Mouse (Mus musculus) kidney, adult 18-20 months (tissue): ENCODE results near the gene Gm21897.
"Not testable (repeated sequence)": the region's sequence is repeated elsewhere in the genome, so short reads cannot be mapped to it uniquely, and the experiment has no call there.

Experiments used
- DNase-seq: peaks from one replicate; pipeline ENCODE4 v3.0.0; 2021

Gm21897 gene

DNA sequence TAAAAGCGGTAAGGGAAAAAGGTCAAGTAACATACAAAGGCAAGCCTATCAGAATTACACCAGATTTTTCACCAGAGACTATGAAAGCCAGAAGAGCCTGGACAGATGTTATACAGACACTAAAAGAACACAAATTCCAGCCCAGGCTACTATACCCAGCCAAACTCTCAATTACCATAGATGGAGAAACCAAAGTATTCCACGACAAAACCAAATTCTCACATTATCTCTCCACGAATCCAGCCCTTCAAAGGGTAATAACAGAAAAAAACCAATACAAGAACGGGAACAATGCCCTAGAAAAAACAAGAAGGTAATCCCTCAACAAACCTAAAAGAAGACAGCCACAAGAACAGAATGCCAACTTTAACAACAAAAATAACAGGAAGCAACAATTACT, at the start of gene Gm21897:
TSS of gene Gm21897 (plus strand) at position 301 of the 400 bp plus-strand sequence.
- DNase-seq, result not testable (repeated sequence)

DNA sequence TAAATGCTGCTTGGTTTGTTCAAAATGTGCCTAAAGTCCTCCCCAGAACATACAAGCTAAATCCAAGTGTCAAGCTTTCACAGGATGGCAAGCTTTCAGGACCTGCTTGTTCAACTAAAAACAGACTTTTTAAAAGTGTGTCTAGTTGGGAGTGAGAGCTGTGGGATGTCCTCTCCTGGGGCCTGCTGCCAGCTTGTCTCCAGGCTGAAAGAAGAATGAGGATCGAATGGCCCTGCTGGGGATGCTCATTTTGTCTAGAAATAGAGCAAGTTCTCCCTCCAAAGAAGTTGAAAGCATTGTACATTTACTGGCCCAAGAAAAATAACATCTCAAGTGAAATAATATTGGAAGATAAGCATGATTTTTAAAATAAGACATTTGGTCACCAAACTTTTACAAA, 45.0 kb upstream of the Gm21897 start:
- no peak for DNase-seq

DNA sequence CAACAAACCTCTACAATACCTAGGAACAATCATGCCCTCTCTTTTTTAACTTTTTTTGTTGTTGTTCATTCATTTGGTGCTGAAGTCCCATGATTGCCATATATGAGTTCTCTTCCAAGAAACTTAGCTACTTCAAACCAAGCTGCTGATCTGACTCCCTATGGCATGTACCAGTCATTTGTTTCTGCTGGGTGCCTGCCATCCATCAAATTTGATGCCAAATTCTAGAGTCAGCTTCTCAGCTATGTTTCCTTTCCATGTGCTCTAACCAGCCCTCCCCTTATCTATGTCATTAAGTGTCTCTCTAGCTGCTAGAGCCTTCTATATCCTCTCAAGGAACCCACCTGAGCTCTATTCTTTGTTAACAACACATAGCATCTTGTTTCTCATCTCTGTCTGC, 39.8 kb upstream of the Gm21897 start:
- DNase-seq, result no peak

DNA sequence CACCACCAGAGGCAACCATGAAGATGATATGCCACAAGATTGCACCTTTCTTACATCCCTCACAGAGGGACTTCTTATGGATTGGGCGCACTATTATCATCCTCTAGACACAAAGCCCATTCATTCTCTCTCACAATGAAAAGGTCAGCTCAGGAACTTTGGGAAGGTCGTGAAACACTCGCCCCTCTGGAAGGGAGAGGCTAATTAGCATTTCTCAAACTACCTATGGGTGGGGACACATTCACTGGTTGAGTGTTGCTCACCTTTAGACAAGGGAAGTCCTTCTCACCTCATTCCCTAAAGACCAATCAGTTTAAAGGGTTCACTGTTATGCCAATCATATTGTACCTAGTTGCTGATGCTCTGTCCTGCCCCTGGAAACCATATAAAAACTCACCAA, 24.2 kb upstream of the Gm21897 start:
- DNase-seq, result no peak

DNA sequence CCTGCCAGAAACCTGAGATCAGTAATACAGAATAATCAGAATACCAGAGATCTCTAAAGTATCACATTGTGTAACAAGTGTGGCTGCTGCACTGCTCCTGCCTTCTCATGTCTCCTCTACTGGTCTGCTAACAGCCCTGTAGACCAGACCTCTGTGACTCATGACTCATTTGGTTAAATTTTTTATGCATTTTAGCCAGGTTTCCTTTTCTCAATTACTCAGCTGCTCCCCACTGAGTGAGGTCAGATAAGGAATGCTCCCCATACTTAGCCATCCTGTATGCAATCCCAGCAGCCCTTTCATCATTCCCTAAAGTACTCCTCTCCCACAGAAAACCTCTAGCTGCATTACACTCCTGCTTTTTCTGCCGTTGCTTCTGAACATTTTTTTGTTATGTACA, 23.0 kb upstream of the Gm21897 start:
- no peak for DNase-seq

DNA sequence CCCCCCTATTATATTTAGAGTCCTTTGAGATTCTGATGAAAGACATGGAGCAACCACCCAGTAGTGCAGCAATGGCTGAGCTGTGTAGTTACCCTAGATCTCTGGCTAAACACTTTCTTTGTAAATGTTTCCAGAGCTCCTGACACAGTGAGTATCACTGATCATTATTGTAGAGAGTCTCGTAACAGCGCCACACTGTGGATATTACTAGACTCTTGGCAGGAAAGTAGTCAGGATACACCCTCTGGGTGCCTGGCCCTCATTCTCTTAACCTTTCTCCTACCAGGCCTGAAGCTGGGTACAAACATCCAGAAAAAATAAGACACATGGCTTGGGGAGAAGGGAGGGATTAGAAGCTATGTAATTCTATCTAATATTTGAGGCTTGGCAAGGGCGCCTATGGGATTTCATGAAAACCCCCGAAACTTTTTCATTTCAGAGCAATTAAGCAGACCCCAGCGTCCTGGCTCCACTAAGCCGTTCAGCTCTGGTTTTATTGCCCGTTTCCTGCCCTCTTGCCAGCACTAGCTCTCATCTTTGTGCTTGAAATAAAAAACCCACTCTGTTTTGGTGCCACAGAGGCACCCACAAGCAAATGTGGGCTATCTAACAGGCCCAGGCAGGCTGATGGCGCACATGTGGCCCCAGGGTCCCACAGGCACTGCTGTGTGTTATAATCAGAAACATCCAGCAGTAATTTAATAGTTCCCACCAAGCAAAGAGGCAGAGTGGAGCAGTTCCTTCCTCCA, 22.2 kb upstream of the Gm21897 start:
- peak; percentile 5 for DNase-seq

DNA sequence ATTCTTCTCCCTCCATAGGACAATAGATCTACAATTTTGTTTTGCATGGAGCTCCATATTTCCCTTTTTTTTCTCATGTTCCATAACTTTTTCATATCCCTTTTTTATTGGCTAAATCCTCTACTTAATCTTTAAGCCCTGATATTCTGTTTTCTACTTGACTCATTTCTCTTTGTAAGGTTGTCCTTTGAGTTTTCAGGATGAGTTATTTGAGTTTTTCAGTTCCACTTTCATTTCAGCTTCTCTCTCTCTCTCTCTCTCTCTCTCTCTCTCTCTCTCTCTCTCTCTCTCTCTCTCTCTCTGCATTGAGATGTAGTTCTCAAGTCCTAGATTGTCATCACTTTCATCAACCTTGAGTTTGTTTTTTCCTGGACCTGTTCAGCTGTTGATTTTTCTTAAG, 17.3 kb downstream of the Gm21897 start:
- DNase-seq, result no peak

DNA sequence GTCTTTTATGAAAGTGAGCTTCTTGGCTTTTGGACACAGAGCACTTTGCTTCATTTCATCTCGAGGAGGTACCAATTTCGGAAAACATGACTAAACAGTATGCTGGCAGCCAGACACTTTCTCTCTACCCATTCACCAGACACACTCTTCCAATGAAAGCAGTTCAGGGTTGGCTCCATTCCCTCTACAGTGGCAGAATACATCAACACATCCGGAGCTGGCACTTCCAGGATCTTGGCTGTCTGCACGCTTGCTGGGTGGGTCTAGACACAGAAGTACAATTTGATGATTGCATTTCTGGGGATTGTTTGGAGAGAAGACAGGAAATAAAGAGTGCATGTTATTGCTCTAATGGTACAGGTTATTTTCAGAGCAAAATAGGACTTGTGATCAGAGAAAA, 21.8 kb downstream of the Gm21897 start:
- DNase-seq, result no peak

DNA sequence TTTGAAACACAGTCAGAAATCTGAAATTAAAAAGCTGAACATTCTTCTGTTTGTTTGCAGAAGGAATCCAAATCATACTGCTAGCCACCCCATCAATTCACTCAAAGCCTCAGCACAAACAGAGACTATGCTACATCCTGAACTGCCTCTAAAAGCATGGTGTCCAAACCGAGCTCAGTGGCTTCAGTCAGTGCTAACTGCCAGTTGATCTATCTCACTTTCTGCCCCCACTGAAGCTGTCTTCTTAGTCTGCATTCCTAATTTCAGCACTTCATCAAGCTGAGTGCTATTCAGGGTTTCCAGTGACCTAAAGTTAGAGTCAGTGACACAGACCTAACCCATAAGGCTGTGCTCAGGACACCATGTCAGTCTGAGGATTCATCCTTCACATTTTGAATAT, 28.8 kb downstream of the Gm21897 start:
- DNase-seq, result no peak

DNA sequence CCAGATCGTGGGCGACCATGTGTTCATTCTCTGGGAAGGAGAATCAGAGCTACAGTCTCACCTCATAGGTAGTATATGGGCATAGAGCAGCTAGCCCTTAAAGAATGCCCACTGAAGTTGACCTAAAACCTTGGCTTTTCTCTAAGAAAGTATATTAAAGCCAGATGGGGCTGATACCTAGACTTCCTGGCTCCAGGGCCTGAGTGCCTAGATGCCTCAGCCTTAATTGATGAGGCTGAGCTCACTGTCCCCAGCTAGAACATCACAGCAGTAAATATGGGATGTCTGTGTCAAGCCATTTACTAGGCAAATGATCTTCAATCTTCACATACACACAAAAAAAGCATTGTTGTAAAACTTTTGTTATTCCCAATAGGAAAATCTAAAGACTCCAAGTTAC, 32.1 kb downstream of the Gm21897 start:
- DNase-seq, result no peak

DNA sequence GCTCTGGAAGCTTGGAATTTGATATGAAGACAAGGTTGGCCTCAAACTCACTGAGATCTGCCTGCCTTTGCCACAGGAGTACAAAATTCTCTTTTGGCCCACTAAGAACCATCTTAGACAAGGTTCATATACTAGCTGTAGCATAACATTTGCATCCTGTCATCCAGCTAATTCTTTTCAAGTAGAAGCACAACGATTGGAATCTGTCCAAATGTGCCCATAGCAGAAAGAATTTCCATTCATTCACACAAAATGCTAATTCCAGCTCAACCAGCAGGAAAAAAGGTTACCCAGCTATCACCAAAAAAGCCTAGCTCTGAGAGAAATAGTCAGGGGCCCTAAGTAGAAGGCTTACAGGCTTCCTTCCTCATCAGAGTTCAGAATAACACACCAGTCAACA, 34.0 kb downstream of the Gm21897 start:
- DNase-seq, result no peak

DNA sequence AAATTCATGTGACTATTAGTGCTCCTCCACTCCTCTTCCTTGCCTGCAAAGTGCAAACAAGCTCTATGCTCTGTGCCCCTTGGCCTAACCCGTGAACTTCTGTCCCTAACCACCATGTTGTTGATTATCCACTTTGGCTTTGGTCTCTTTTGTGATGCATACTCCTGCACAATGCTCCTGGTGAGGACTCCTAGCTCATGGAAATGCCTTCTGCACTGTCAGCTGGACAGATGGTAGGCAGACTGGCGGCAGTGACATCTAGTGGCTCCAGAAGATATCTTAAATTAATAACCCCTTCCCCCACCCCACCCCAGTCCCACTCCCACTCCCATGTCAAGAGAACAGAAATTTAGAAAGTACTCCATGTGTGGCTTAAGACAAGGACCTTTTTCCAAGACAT, 35.1 kb downstream of the Gm21897 start:
- no peak for DNase-seq

DNA sequence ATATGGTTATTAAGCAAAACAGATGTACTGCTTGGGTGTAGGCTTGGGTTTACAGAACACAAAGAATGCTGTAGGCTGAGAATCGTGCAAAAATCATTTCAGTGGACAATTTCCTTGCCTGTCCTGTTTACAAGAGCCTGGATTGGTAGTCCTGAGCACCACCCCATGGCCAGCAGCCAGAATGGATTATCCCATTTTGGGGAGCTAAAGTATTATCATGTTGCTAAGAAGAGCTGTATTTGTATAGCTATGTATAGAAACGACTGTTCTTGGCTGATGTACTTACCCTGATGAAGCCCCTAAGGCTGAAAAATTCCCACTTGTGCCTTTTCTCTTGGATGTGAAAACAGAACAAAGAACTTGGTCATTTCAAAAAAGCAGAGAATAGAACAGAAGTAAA, 37.6 kb downstream of the Gm21897 start:
- DNase-seq, result no peak

DNA sequence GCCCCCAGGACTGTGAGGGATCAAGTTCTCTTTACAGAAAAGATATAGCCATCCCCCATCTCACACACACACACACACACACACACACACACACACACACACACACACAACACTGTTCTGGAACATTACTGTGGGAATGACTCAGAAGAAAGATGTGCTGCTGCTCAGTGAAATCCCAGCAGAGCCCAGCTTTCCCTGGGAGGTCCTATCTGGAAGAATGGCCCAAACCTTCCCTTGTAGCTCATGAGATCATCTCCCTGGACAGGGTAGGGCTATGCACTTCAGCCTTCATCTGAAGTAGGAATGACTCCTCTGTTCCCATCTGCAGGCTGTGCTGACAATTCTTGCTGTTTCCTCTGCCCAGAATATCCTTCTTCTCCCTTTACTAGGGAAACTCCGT, 38.1 kb downstream of the Gm21897 start:
- no peak for DNase-seq

DNA sequence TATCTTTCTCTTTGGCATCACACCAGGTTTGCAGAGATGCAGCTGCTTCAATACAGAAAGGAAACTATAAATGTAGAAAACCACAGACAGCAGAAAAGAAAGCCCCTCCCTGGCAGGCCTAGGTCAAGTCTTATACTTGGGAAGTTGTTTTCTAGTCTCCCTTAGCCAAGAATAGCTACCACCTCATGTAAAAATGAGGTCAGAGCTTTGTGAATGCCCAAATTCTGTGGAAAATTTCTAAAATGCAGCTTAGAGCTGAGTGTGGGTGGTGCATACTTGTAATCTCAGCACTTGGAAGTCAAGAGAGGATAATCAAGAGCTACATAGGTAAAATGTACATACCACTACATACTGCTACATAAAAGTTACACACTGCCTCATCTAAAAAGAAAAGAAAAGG, 40.5 kb downstream of the Gm21897 start:
- DNase-seq, result no peak

DNA sequence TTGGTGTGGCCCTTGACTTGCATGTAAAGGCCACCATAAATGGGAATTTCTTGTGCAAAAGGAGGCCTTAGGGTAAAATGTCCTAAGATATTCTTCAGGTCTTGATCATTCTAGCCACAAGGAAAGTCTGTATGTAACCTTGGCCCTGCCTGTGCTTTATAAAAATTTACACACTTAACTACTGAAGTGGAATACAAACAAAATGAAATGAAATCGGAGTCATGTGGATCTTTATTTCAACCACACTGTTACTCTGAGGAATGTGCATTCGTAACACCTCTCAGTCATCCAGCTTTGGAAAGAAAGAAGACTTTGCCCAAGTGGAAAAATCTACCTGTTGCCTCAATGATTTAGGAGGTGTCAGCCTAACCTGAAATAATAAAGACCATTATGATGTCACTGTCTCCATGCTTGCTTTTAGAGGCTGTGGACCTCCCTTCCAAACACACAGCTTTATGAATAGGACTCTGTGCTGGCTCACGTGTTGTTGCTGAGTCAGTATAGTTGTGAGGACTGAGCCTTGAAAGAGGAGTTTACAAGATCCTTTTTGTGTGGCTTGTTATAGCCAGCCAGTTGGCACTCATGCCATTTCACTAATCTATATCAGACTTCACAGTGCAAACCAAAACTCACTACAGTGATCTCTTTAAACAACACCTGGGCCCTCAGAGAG, 42.0 kb downstream of the Gm21897 start:
- DNase-seq, result no peak

DNA sequence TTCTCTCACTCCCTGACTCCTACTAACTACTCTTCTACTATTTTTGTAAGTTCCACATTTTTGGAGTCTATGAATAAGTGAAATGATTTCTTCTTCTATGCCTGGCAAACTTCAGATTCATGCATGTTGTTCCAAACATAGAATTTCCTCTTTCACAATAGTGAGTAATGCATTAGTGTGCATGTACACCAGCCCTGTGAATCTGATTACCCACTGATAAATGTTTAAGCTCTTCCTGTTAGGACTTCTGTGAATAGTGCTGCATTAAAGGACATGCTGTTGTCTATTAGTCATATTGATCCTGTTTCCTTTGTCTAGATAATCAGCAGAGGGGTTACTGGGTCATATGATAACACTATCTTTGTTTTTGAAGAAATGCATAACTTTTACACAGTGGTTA, 43.6 kb downstream of the Gm21897 start:
- no peak for DNase-seq
